Mouse (Mus musculus) layer of hippocampus, adult 8-10 months (tissue): ENCODE results near the gene Jph2. TPM values are rescaled to one million over a fixed set of nuclear protein-coding genes. Genes with fewer than 3 reads are reported as not detected.

Experiments used
- DNase-seq, 2 experiments: peaks; one replicate each; pipeline ENCODE4 v3.0.0; 2022; ENCODE audit warnings: low spot score in 2 of 2
- total RNA-seq, 4 experiments: library from RNA; stranded (reverse); gene quantifications; 2 replicates each; pipeline ENCODE4 v1.2.4; 2022

Gene Jph2
- total RNA-seq, 4 experiments from 2014 or later = 0.27 to 0.48 (median 0.42) TPM

DNA sequence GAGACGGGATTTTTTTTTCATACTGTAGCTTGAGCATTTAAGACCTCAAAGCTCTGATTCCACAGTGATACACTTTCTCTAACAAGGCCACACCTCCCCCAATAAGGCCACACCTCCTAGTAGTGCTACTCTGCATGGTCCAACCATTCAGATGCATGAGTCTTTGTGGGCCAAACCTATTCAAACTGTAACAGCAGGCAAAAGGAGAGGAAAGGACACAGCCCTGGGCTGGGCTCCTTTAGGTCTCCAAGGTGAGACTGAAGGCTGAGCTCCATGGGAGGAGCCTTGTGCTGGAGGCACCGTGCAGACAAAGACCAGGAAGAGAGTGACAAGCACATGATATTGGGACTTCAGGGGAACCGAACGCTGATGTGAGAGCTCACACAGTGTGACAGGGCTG is 80.5 kb downstream of the Jph2 start:
- no peak for DNase-seq

DNA sequence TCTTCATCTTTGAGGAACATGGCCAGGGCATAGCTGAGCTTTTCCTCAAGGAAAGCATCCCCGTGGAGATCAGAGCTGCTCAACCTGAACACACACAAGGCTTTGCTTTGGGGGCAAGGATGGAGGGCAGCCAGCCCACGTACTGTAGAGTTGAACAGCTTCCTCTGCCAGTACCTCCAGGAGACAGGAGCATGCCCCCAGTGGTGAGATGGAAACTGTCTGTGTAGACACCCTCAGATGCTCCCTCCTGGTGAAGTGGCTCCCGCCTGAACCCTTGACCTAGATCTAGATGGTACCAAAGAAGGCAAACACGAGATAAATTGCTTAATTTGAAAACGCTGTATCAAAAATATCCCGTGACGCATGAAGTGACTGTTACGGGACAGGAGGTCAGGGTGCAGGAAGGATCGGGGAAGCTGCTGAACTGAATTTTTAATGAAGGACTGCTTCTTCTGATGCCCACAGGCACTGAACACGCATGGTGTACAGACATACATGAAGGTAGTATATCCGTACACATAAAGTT is 87.6 kb downstream of the Jph2 start:
- no peak for DNase-seq

- DNase-seq = peak; percentile 37 to 40
Measured at GRCm38 (mm10) chr2:163309376-163309775, 88.4 kb downstream of the Jph2 start.

GRCm38 (mm10) chr2:163303037-163303436 is 94.8 kb downstream of the Jph2 start:
- DNase-seq = no peak

GRCm38 (mm10) chr2:163301641-163302040 is 96.2 kb downstream of the Jph2 start:
- no peak for DNase-seq

- DNase-seq = peak in 1 of 2 experiments; percentile 29
Measured at GRCm38 (mm10) chr2:163300069-163301060, 97.4 kb downstream of the Jph2 start.

GRCm38 (mm10) chr2:163296999-163297630 is 100.7 kb downstream of the Jph2 start:
- no peak for DNase-seq

GRCm38 (mm10) chr2:163288881-163289379 is 108.9 kb downstream of the Jph2 start:
- DNase-seq = no peak

Other genes with a start within 250 kb of the Jph2 start
- 10 to 100 TPM; 25.1 to 31.4 (median 26.0) TPM for gene Tox2, start 194.9 kb downstream of the Jph2 start, total RNA-seq
- 10 to 100 TPM; 20.1 to 22.9 (median 22.6) TPM for gene Oser1, start 26.7 kb upstream of the Jph2 start, total RNA-seq
- gene Gdap1l1, start 40.5 kb upstream of the Jph2 start, total RNA-seq = 10 to 100 TPM; 65.7 to 69.2 (median 68.0) TPM
- gene Fitm2, start 74.6 kb upstream of the Jph2 start, total RNA-seq = 10 to 100 TPM; 17.0 to 23.5 (median 20.7) TPM
- gene R3hdml, start 94.3 kb upstream of the Jph2 start, total RNA-seq = not detected
- gene Hnf4a, start 108.8 kb upstream of the Jph2 start, total RNA-seq = not detected
- 10 to 100 TPM; 48.2 to 50.3 (median 49.2) TPM for gene Ttpal, start 204.3 kb upstream of the Jph2 start, total RNA-seq
- gene Serinc3, start 247.1 kb upstream of the Jph2 start, total RNA-seq = 100 to 1,000 TPM; 201 to 242 (median 213) TPM